In genomic region chr14:11529591-11529990, GRCm38 (mm10) we compare ENCODE assay signal across 10 mouse cellular contexts.
"Had no signal": no experiment of that assay in that cellular context is flagged by ENCODE, and none has a peak within 500 bp of the region (broad histone marks: within the 10 kb centered on the region; RNA-seq: fewer than 3 reads in every experiment).

No protein-coding gene starts in this region.

- DNase-seq: liver, postnatal 0 days; lung, adult 2 months; lung, postnatal 14 days; lung, postnatal 36 days; thymus, adult 18-20 months; thymus, postnatal 14 days; thymus, postnatal 36 days had no signal

- ATAC-seq: liver, postnatal 0 days; lung, postnatal 0 days; midbrain, embryonic 13.5 days; midbrain, embryonic 15.5 days had no signal
